Mouse (Mus musculus): Measurements from ENCODE around the gene Olfr1368. TPM values are rescaled to one million over a fixed set of nuclear protein-coding genes. Genes with fewer than 3 reads are reported as not detected.

Gene Olfr1368
- polyA plus RNA-seq, 1 experiment from 2014 or later: not detected

GRCm38 (mm10) chr13:21179724-21180550, 34.3 kb upstream of the Olfr1368 start:
- peaks cover 32% of the 10 kb centered on the region for H3K4me1 ChIP-seq (ENCODE audit: insufficient read depth)
- TF ChIP-seq EP300 (IDR thresholded peaks at IDR 0.05; ENCODE audit: low read depth) (peak; percentile 44; the same call in 1 of the 2 replicates), CTCF (IDR thresholded peaks at IDR 0.05; ENCODE audit: low read depth) (no peak)
- under 1% methylated on average over 59 of the region's 80 CpGs for WGBS (ENCODE audit: insufficient replicate concordance)
- peaks cover 21% of the 10 kb centered on the region for H3K36me3 ChIP-seq (replicated peaks; ENCODE audit: insufficient read depth, low read length)
- DNase-seq: peak; percentile 91
- peak; percentile 91 for ATAC-seq
- H3K4me2 ChIP-seq (ENCODE audit: low read depth, low read length): peak overlapping the region; percentile 92
- H3K9me3 ChIP-seq (ENCODE audit: low read length): no peaks in the 10 kb centered on the region
- no peaks in the 10 kb centered on the region for H3K27me3 ChIP-seq (ENCODE audit: insufficient read depth, low read length)
- H3K4me3 ChIP-seq (ENCODE audit: low read depth, low read length): peak overlapping the region; percentile 91
- peak overlapping the region; percentile 80 for H3K9ac ChIP-seq (replicated peaks)
- H3K27ac ChIP-seq (ENCODE audit: low read depth): peak overlapping the region; percentile 94

GRCm38 (mm10) chr13:21179367-21179723, 33.7 kb upstream of the Olfr1368 start, which contains the start of gene Trim27:
TSS of gene Trim27 (plus strand) at chr13:21179445.
- peak within 1 kb of the TSS; percentile 94 for H3K27ac ChIP-seq (ENCODE audit: low read depth)
- DNase-seq: no peak
- ATAC-seq: peak; percentile 51
- peaks cover 16% of the 10 kb centered on the region for H3K36me3 ChIP-seq (replicated peaks; ENCODE audit: insufficient read depth, low read length)
- no peaks in the 10 kb centered on the region for H3K9me3 ChIP-seq (ENCODE audit: low read length)
- H3K9ac ChIP-seq (replicated peaks): peak within 1 kb of the TSS; percentile 80
- H3K4me3 ChIP-seq (ENCODE audit: low read depth, low read length): peak within 1 kb of the TSS; percentile 91
- peak within 1 kb of the TSS; percentile 92 for H3K4me2 ChIP-seq (ENCODE audit: low read depth, low read length)
- TF ChIP-seq CTCF (IDR thresholded peaks at IDR 0.05; ENCODE audit: low read depth) (no peak), EP300 (IDR thresholded peaks at IDR 0.05; ENCODE audit: low read depth) (no peak)
- H3K27me3 ChIP-seq (ENCODE audit: insufficient read depth, low read length): no peaks in the 10 kb centered on the region
- peaks cover 32% of the 10 kb centered on the region for H3K4me1 ChIP-seq (ENCODE audit: insufficient read depth)
- WGBS (ENCODE audit: insufficient replicate concordance): 0% methylated on average over 15 of the region's 15 CpGs

- Histone ChIP-seq H3K9me3 (ENCODE audit: low read length) (no peaks in the 10 kb centered on the region), H3K27me3 (ENCODE audit: insufficient read depth, low read length) (no peaks in the 10 kb centered on the region), H3K9ac (replicated peaks) (no peak overlapping the region), H3K4me3 (ENCODE audit: low read depth, low read length) (no peak overlapping the region), H3K27ac (ENCODE audit: low read depth) (no peak overlapping the region), H3K4me2 (ENCODE audit: low read depth, low read length) (peak overlapping the region; percentile 92), H3K36me3 (replicated peaks; ENCODE audit: insufficient read depth, low read length) (peaks cover 7% of the 10 kb centered on the region), H3K4me1 (ENCODE audit: insufficient read depth) (peaks cover 32% of the 10 kb centered on the region)
- DNase-seq (no peak), ATAC-seq (no peak)
- WGBS (ENCODE audit: insufficient replicate concordance): 67% methylated on average over 5 of the region's 5 CpGs
- TF ChIP-seq EP300 (IDR thresholded peaks at IDR 0.05; ENCODE audit: low read depth): no peak
Measured at GRCm38 (mm10) chr13:21178364-21178763, 32.7 kb upstream of the Olfr1368 start.

GRCm38 (mm10) chr13:21177657-21178056, 32.0 kb upstream of the Olfr1368 start:
- ATAC-seq (no peak), DNase-seq (no peak)
- H3K9ac ChIP-seq (replicated peaks): no peak overlapping the region
- H3K4me2 ChIP-seq (ENCODE audit: low read depth, low read length): no peak overlapping the region
- H3K4me3 ChIP-seq (ENCODE audit: low read depth, low read length): no peak overlapping the region
- peaks cover 33% of the 10 kb centered on the region for H3K4me1 ChIP-seq (ENCODE audit: insufficient read depth)
- TF ChIP-seq EP300 (IDR thresholded peaks at IDR 0.05; ENCODE audit: low read depth): no peak
- no peak for TF ChIP-seq CTCF (IDR thresholded peaks at IDR 0.05; ENCODE audit: low read depth)
- 66% methylated on average over 5 of the region's 5 CpGs for WGBS (ENCODE audit: insufficient replicate concordance)
- H3K27me3 ChIP-seq (ENCODE audit: insufficient read depth, low read length): no peaks in the 10 kb centered on the region
- no peak overlapping the region for H3K27ac ChIP-seq (ENCODE audit: low read depth)
- no peaks in the 10 kb centered on the region for H3K9me3 ChIP-seq (ENCODE audit: low read length)
- H3K36me3 ChIP-seq (replicated peaks; ENCODE audit: insufficient read depth, low read length): peaks cover under 1% of the 10 kb centered on the region; the same call in 1 of the 2 replicates

- TF ChIP-seq EP300 (IDR thresholded peaks at IDR 0.05; ENCODE audit: low read depth): no peak
- no peak for TF ChIP-seq CTCF (IDR thresholded peaks at IDR 0.05; ENCODE audit: low read depth)
- Histone ChIP-seq H3K27ac (ENCODE audit: low read depth) (no peak overlapping the region), H3K4me3 (ENCODE audit: low read depth, low read length) (no peak overlapping the region), H3K9me3 (ENCODE audit: low read length) (no peaks in the 10 kb centered on the region), H3K36me3 (replicated peaks; ENCODE audit: insufficient read depth, low read length) (no peaks in the 10 kb centered on the region), H3K4me2 (ENCODE audit: low read depth, low read length) (no peak overlapping the region), H3K27me3 (ENCODE audit: insufficient read depth, low read length) (no peaks in the 10 kb centered on the region), H3K4me1 (ENCODE audit: insufficient read depth) (peaks cover 30% of the 10 kb centered on the region), H3K9ac (replicated peaks) (no peak overlapping the region)
- no peak for ATAC-seq
- no peak for DNase-seq
- WGBS (ENCODE audit: insufficient replicate concordance): 67% methylated on average over 11 of the region's 11 CpGs
Measured at GRCm38 (mm10) chr13:21176733-21177132, 31.1 kb upstream of the Olfr1368 start.

GRCm38 (mm10) chr13:21173072-21173471, 27.4 kb upstream of the Olfr1368 start:
- peaks cover 11% of the 10 kb centered on the region for H3K4me1 ChIP-seq (ENCODE audit: insufficient read depth)
- WGBS (ENCODE audit: insufficient replicate concordance): 1% methylated on average over 11 of the region's 11 CpGs
- H3K27me3 ChIP-seq (ENCODE audit: insufficient read depth, low read length): no peaks in the 10 kb centered on the region
- no peak overlapping the region for H3K27ac ChIP-seq (ENCODE audit: low read depth)
- 0 out of 2 replicates have a peak overlapping the region, but pooled peaks have one; percentile 1 for H3K9ac ChIP-seq (replicated peaks)
- TF ChIP-seq EP300 (IDR thresholded peaks at IDR 0.05; ENCODE audit: low read depth) (no peak), CTCF (IDR thresholded peaks at IDR 0.05; ENCODE audit: low read depth) (no peak)
- H3K9me3 ChIP-seq (ENCODE audit: low read length): no peaks in the 10 kb centered on the region
- ATAC-seq (no peak), DNase-seq (peak; percentile 61)
- peak overlapping the region; percentile 19 for H3K4me3 ChIP-seq (ENCODE audit: low read depth, low read length)
- H3K4me2 ChIP-seq (ENCODE audit: low read depth, low read length): peak overlapping the region; percentile 82
- H3K36me3 ChIP-seq (replicated peaks; ENCODE audit: insufficient read depth, low read length): no peaks in the 10 kb centered on the region
